Mouse (Mus musculus): ENCODE results near the gene Eif3d.
A peak's percentile ranks its signal among the peaks of the same experiment; 100 is the strongest.

Gene Eif3d

DNA sequence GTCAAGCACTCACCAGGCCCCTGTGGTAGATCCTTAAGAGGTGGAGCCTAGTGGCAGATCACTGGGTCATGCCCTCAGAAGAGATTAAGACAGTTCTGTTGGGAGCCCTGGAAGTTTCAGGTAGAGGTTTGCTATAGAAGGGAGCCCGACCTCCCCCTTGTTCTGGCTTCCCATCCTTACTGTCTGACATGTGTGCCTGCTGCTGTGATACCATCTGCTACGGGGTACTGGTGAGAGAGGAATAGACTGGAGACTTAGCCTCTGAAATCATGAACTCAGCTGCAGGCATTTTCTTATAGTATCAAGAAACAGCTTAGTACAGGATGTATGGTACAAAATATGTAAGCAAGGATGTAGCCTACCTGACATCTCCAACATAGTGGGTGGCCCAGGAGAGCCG, 17.7 kb downstream of the Eif3d start:
- DNase-seq: no peak

GRCm38 (mm10) chr15:77949061-77949460, 21.6 kb downstream of the Eif3d start:
- peak; percentile 81 for DNase-seq

GRCm38 (mm10) chr15:77945711-77946110, 24.9 kb downstream of the Eif3d start:
- DNase-seq: no peak

- no peak for DNase-seq
Observed at GRCm38 (mm10) chr15:77941563-77941962, 29.1 kb downstream of the Eif3d start.

GRCm38 (mm10) chr15:77938516-77938915, 32.1 kb downstream of the Eif3d start:
- no peak for DNase-seq

- no peak for DNase-seq
Observed at GRCm38 (mm10) chr15:77935673-77936375, 34.8 kb downstream of the Eif3d start.

DNA sequence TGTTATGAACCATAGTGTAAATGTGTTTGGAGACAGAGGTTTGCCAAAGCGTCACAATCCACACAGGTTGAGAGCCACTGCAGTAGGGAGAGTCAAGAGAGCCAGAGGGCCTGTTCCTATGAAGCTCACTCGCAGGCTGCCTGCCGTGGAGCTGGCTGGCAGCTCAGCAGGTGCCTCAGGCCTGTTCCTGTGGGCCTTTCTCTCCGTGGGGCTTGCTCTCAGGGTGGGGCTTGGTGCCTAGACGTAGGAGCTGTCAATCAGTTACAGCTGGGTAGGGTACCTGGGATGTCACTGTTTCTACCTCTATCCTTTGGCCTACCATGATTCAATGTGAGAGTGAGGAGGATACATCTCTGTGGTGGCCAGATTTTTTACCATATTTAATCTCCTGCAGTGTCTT, 35.6 kb downstream of the Eif3d start:
- DNase-seq: no peak

DNA sequence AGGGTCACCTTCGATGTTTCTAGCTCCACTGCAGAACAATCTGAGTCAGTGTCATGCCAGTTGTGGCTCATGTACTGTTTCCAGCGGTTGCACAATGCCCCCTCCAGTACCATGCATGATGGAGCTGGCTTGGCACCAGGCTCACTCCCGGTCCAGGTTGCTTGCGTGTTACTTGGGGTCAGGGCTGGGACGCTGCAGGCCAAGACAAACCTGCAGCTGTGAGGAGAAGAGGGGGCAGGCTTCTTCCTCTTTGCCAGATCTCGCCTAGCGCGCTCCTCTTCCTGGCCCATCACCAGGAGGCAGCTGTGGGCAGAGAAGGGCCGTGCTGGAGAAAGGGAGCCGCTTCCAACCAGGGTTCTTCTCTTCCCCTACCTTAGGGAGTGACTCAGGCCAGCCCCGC, 36.3 kb downstream of the Eif3d start:
- DNase-seq: peak; percentile 66

DNA sequence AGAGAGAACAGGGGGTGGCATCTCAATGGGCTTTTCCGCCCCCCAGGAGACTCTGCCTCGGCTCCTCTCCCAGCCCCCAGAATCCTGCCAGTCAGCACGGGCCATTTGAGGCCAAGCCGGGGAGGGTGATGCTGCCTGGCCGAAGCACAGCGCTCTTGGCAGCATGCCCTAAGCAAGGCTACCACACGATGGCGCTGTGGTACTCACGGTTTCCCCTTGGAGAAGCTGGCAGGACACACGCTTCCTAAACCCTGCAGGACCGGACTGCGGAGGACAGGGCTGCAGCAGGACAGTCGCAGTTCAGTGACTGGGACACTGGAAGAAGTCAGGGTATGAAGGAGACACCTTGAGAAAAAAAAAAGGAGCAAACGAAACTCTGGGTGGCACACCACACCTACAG, 36.8 kb downstream of the Eif3d start:
- DNase-seq: peak; percentile 99

- DNase-seq: no peak
Observed at GRCm38 (mm10) chr15:77933222-77933621, 37.4 kb downstream of the Eif3d start.

GRCm38 (mm10) chr15:77931689-77932016, 39.0 kb downstream of the Eif3d start:
- no peak for DNase-seq

DNA sequence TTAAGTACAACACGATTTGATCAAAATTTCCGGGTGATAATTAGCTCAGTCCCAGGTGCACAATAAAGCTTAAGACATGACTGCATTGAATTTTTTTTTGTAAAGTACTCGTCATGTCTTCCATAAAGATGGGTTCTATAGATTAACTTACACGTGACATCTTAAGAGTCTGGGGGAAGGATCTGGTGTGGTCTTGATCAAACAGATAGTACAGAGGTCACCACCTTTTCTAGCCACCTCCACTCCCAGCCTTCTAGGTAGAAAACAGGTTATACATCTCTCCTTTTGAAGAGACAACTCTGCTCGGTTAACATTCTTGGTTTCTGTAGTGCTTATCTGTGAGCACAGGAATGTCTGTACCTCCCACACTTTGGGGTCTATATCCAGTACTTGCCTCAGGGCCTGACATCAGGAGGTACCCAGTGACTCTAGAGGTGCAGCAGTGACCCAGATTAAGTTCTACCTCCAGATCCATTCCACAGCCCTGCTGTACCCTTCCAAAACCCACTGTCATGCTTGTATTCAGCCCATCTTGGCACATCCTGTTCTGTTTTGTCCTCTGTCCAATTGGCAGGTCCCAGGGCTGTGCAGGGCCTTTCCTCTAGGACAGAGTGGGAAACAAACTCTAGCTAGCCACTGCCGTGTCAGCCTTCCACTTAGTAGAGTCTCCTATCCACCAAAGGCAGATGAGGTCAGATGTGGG, 39.5 kb downstream of the Eif3d start:
- DNase-seq: no peak

- DNase-seq: no peak
Observed at GRCm38 (mm10) chr15:77929804-77930203, 40.8 kb downstream of the Eif3d start.

GRCm38 (mm10) chr15:77928673-77929331, 41.8 kb downstream of the Eif3d start, which contains the start of gene Txn2:
Gene Txn2, minus strand, starts transcription at chr15:77929006.
- DNase-seq: peak; percentile 97

GRCm38 (mm10) chr15:77928091-77928490, 42.5 kb downstream of the Eif3d start:
- DNase-seq: no peak

DNA sequence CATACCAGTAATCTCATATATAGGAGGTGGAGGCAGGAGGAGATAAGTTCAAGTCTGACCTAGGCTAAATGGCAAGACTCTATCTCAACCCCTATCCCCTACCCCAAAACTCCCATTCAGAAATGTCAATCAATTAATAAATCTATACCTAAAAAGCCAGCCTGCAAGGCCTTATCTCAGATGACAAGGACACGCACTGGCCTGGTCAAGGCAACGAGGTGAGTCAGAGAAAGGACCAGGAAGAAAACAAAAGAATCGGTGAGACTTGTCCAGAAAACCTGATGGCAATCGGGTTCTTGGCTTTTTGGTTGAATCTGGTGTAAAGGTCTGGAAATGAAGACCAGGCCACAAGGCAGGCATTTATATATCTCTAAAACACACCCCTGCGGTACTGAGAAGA, 43.7 kb downstream of the Eif3d start:
- DNase-seq: no peak

DNA sequence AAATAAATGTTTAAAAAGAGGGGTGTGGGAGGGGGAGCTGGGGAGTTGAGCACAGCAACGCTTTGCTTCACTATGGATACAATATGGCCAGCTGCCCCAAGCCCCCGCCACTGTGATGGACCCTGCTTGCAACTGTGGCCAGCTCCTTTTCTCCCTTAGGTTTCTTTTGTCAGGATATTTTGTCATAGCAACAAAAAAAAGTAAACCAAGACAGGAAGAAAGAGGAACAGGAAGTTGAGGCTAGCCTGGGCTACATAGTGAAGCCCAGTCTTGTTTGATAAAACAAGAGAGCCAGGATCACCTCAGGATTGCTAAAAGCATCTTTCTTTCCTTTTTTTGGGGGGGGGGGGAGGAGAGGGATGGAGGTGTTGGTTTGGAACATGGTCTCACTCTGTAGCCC, 45.4 kb downstream of the Eif3d start:
- DNase-seq: no peak

- no peak for DNase-seq
Observed at GRCm38 (mm10) chr15:77923267-77924035, 47.2 kb downstream of the Eif3d start.

- peak; percentile 72 for DNase-seq
Observed at GRCm38 (mm10) chr15:77922710-77923109, 47.9 kb downstream of the Eif3d start.

- DNase-seq: no peak
Observed at GRCm38 (mm10) chr15:77921636-77922035, 49.0 kb downstream of the Eif3d start.

DNA sequence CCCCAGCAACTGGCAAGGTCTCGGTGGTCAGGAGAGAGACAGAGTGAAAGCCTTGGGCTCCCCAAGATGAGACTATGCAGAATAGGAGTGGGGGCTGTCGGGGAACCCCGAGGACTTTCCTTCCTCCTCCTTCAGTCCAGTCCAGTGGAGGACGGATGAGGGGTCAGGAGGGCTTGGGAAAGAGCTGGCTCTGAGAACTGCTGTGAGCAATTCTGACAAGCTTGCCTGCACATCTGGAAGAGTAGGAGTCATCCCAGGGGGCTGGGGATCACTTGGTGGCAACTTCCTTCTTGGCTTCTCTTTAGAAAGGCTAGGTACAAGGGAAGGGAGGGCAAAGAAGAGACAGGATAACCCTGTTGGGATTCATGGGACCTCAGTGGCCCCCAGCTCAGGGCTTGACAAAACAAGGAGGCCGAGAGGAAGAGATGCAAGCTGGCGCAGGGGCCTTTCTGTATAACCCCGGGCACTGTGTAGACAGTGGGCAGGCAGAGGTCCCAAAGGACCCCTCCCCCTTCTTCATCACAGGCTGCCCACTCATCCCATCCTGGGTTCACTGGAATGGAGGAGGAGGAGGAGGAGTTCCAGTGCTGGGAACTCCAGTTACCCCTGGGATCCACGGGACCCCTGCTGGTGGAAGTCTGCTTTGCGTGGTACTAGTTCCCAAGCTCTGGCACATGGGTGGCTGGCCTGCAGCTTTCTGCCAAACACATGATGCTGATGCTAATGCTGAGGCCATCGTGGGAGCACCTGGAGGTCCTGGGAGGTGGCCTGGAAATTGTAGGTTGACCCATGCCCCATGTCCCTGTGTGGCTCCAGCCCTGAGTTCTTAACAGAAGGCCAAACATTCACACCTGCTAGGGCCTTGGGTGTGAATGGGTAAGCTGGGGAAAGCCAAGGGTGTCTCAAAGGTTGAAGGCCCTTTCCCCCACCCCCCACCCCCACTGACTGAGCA, 49.8 kb downstream of the Eif3d start:
- DNase-seq: peak; percentile 60

DNA sequence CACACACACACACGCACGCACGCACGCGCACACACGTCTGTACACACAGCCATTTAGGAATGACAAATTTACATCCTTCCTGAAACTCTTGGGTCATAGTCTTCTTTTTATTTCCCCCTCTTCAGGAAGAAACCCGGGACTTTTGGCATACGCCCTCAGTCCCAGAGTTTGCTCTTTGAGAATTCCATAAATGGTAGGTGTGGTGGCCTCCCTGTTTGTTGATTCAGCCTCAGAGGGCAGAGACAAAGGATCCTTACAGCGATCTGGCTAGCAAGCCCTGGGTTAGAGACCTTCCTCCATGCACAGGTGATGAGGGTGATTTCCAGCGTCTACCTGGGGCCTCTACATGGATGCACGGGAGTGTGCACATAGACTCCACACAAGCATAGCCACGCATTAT, 51.2 kb downstream of the Eif3d start:
- no peak for DNase-seq
